Mouse (Mus musculus) CH12.LX (cell line): ENCODE measurements around the gene Sirt4.

ENCODE experiments used
- CTCF ChIP-seq, 2 experiments: IDR thresholded peaks in 1 of 2; conservative IDR thresholded peaks in 1 of 2; 2 replicates each; pipeline ENCODE4 v1.5.1; 2011 to 2012; ENCODE audit warnings: low read depth in 2 of 2, low read length in 2 of 2, improper control_type of control experiment in 1 of 2, inconsistent platforms in 1 of 2, mild to moderate bottlenecking in 1 of 2, moderate library complexity in 1 of 2
- MAX ChIP-seq: IDR thresholded peaks from 2 replicates; pipeline ENCODE4 v1.6.1; 2011; ENCODE audit warnings: low read length, improper control_type of control experiment
- PAX5 ChIP-seq: IDR thresholded peaks from 2 replicates; pipeline ENCODE4 v1.6.1; 2012; ENCODE audit warnings: low read length, inconsistent platforms, mixed read lengths

- TF ChIP-seq CTCF (conservative IDR thresholded peaks at IDR 0.05 in 1 of 2, IDR thresholded peaks at IDR 0.05 in 1 of 2; ENCODE audit: low read depth in 2 of 2, low read length in 2 of 2), result no peak
- TF ChIP-seq MAX, result no peak
- TF ChIP-seq PAX5, result no peak
Observed at GRCm38 (mm10) chr5:115493441-115493840, 8.9 kb upstream of the Sirt4 start.
